Mouse (Mus musculus) kidney, embryonic 16.5 days (tissue): Measurements from ENCODE around the gene 9530003J23Rik. TPM values are rescaled to one million over a fixed set of nuclear protein-coding genes. Genes with fewer than 3 reads are reported as not detected.
"Not testable (repeated sequence)": the region's sequence is repeated elsewhere in the genome, so short reads cannot be mapped to it uniquely, and the experiment has no call there.

Experiments
- ATAC-seq: fragments of 200-750 bp; cut with Nextera tagmentation; 2 replicates; pipeline ENCODE4 v1.8.0; 2017; ENCODE audit warnings: moderate TSS enrichment; ENCODE audit not compliant: low FRiP score, low TSS enrichment
- H3K27ac ChIP-seq: fragments of 300-500 bp; sonication (generic); 2 replicates; pipeline ENCODE4 v1.5.1; 2014; ENCODE audit warnings: low read length
- H3K27me3 ChIP-seq: fragments of 300-500 bp; sonication (generic); 2 replicates; pipeline ENCODE4 v1.6.1; 2014; ENCODE audit warnings: low read length, control low read depth, mixed read lengths; ENCODE audit not compliant: insufficient read depth
- H3K36me3 ChIP-seq: fragments of 300-500 bp; sonication (generic); 2 replicates; pipeline ENCODE4 v1.6.1; 2014; ENCODE audit warnings: low read length, control low read depth, mixed read lengths; ENCODE audit not compliant: insufficient read depth
- H3K4me1 ChIP-seq: fragments of 300-500 bp; sonication (generic); 2 replicates; pipeline ENCODE4 v1.6.1; 2014; ENCODE audit warnings: low read length, control low read depth, mixed read lengths; ENCODE audit not compliant: insufficient read depth
- H3K4me2 ChIP-seq: fragments of 300-500 bp; sonication (generic); replicated peaks from 2 replicates; pipeline ENCODE4 v1.6.1; 2014; ENCODE audit warnings: low read depth, low read length
- H3K4me3 ChIP-seq: fragments of 300-500 bp; sonication (generic); 2 replicates; pipeline ENCODE4 v1.5.1; 2014; ENCODE audit warnings: mild to moderate bottlenecking, low read length
- H3K9ac ChIP-seq: fragments of 300-500 bp; sonication (generic); replicated peaks from 2 replicates; pipeline ENCODE4 v1.6.1; 2014; ENCODE audit warnings: low read length
- H3K9me3 ChIP-seq: fragments of 300-500 bp; sonication (generic); 2 replicates; pipeline ENCODE4 v1.6.1; 2016; ENCODE audit warnings: low read length, control low read depth
- WGBS: fragments of 180-500 bp; shearing (Covaris S2); extraction: QIAGEN DNeasy Blood & Tissue Kit; methylation state at CpG from one replicate; pipeline ENCODE4 v1.1.7; 2014; 5-methylcytosine and 5-hydroxymethylcytosine counted together
- polyA plus RNA-seq: library from polyadenylated mRNA; unstranded; fragments of >200 nt; fragmentation: Nextera tagmentation; extraction: Ambion mirVana; gene quantifications from 2 replicates; pipeline ENCODE4 v1.2.1, GENCODE M21; 2015

9530003J23Rik gene
- polyA plus RNA-seq = not detected in 2 replicates

DNA sequence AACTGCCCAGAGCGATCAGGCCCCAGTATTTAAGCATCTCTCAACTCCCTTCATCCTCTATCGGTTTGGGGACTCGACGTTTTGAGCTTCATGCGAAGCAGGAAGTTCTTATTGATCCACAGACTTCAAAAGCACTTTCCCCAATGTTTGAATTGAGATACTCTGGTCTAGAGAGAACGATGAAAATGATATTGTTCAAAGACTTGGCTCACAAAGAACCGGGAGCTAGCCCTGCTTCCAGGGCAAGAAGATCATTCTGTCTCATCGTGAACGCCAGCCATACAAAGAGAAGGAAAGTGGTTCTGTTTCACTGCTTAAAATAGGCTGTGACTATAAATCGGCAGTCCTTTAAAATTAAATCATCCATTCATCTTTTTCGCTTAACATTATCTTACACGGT, at the start of gene 9530003J23Rik:
Gene 9530003J23Rik (minus strand): TSS at position 101 of the 400 bp plus-strand sequence.
- no peak for ATAC-seq

DNA sequence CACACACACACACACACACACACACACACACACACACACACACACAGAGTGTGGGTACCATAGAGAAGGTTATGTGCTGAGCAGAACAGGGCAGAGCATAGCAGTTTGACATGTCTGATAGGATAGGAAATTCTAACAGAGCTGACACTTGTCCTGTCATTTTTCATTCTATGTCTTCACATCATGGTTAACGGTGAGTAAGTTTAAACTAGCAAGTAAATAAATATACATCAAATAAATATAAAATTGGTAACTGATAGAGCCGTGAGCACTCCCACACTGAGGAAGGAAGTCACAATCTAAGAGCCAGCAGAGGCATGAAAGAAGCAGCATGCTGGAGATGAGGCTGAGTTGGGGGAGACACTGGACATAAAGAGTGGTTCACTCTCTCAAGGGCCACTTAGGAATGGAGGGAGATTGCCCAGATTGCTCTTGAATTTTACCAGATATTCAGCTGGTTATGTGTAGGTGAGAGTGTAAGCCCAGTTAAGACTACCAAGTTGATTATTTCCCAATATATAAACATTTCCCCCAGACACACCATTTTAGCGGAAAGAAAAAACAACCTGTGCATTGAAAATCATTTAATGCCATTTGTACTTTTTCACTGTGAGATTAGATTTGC, 48.8 kb upstream of the 9530003J23Rik start:
- Histone ChIP-seq H3K4me3 (no peak overlapping the region), H3K36me3 (no peaks in the 10 kb centered on the region), H3K4me1 (0 out of 2 replicates have a peak, but pooled peaks cover under 1% of the 10 kb centered on the region), H3K9me3 (no peaks in the 10 kb centered on the region), H3K4me2 (no peak overlapping the region), H3K27ac (no peak overlapping the region), H3K27me3 (no peaks in the 10 kb centered on the region), H3K9ac (no peak overlapping the region)
- 71% methylated on average over 3 of the region's 3 CpGs for WGBS
- ATAC-seq = no peak

More for the DNA sequence above, at the start of gene 9530003J23Rik:
- WGBS = 86% methylated on average over 12 of the region's 12 CpGs
- no peaks in the 10 kb centered on the region for H3K27me3 ChIP-seq
- H3K27ac ChIP-seq = no peak within 1 kb of the TSS
- H3K4me1 ChIP-seq = peaks cover 3% of the 10 kb centered on the region; the same call in 1 of the 2 replicates
- H3K4me3 ChIP-seq = no peak within 1 kb of the TSS
- H3K36me3 ChIP-seq = no peaks in the 10 kb centered on the region
- no peaks in the 10 kb centered on the region for H3K9me3 ChIP-seq
- no peak within 1 kb of the TSS for H3K4me2 ChIP-seq
- H3K9ac ChIP-seq = no peak within 1 kb of the TSS

DNA sequence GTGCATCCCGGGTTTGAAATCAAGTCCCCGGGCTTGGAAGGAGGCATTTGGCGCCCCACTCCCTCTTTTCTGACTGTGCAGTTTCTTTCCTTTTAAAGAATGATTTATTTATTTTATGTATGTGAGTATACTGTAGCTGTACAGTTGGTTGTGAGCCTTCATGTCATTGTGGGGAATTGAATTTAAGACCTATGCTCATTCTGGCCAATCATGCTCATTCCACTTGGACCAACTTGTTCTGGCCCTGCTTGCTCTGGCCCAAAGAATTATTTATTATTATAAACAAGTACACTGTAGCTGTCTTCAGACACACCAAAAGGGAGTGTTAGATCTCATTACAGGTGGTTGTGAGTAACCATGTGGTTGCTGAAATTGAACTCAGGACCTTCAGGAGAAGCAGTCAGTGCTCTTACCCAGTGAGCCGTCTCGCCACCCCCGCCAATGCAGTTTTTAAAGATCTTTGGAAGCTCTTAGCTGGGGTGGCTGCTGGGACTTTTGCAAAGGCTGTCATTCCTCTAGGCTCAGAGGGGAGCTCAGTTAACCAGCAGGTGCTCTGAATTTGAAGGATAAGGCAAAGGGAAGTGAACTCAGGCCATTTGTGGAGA, 48.0 kb upstream of the 9530003J23Rik start:
- no peak overlapping the region for H3K27ac ChIP-seq
- no peaks in the 10 kb centered on the region for H3K4me1 ChIP-seq
- 93% methylated on average over 6 of the region's 6 CpGs for WGBS
- H3K27me3 ChIP-seq = no peaks in the 10 kb centered on the region
- H3K9me3 ChIP-seq = no peaks in the 10 kb centered on the region
- ATAC-seq = no peak
- H3K4me3 ChIP-seq = no peak overlapping the region
- H3K9ac ChIP-seq = no peak overlapping the region
- no peak overlapping the region for H3K4me2 ChIP-seq
- no peaks in the 10 kb centered on the region for H3K36me3 ChIP-seq

DNA sequence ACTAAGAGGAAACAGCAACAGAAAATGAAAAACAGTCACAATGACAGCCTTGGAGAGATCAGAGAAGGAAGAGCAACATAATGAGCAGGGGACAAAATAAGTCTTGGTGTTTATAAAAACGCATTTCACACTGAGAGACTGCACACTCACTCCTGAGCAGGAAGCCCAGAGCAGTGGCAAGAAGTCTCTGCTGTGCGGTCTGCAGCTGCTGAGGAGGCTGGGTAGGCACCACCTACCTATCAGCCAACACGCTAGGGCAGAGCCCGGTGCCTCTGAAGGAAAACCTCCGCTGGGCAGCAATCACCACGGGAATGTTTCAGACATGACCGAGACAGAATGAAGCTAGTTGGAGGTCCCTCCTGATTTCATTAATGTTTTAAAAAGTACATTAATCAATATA, 47.1 kb upstream of the 9530003J23Rik start:
- not testable (repeated sequence) for H3K4me2 ChIP-seq, ATAC-seq, H3K4me3 ChIP-seq, H3K27me3 ChIP-seq, H3K9me3 ChIP-seq, H3K9ac ChIP-seq, H3K4me1 ChIP-seq, H3K27ac ChIP-seq, H3K36me3 ChIP-seq
- 88% methylated on average over 3 of the region's 7 CpGs for WGBS

DNA sequence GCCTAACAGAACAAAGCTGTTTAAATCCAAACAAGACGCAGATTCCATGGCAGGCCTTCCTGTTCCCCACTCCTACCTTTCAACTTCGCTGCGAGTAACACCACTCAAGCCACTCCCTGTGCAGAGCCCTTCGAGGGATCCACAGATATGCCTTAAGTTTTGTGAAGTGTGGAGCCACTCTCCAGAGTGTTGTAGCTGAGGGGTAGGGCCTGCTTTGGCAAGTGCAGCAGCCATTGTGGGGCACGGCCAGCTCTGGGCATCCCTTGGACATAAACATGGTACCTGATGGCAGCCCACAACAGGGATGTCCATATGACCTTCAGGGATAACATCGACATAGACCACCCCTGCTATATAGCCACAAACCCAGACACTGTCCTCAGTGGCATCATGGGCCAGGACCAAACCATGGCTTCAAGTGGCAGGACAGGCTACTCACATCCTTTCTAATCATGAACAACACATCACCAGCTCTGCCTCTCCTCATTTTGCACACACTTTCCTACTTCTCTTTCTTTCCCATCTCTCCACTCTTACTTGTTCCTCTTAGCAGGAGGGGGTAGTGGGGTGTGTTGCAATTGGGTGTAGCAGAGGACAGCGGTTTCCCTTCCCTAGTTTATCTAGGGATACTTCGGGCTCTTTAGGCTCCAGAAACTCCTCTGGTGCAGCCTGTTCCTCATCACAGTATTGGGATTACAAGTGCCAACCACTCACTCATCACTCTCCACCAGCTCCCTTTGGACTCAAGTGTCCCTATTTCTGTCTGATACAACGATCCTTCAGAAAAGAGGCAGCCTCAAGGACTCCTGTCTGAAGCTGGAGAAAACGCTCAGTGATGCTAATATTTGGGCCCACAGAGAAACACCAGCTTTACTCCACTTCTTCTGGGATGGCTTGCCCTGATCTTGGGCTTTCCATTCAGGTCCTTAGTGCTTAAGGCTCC, 46.3 kb upstream of the 9530003J23Rik start:
- no peaks in the 10 kb centered on the region for H3K36me3 ChIP-seq
- no peak for ATAC-seq
- H3K27me3 ChIP-seq = no peaks in the 10 kb centered on the region
- no peak overlapping the region for H3K27ac ChIP-seq
- H3K9me3 ChIP-seq = no peaks in the 10 kb centered on the region
- 87% methylated on average over 10 of the region's 10 CpGs for WGBS
- no peak overlapping the region for H3K4me3 ChIP-seq
- H3K4me2 ChIP-seq = no peak overlapping the region
- H3K4me1 ChIP-seq = no peaks in the 10 kb centered on the region
- no peak overlapping the region for H3K9ac ChIP-seq

DNA sequence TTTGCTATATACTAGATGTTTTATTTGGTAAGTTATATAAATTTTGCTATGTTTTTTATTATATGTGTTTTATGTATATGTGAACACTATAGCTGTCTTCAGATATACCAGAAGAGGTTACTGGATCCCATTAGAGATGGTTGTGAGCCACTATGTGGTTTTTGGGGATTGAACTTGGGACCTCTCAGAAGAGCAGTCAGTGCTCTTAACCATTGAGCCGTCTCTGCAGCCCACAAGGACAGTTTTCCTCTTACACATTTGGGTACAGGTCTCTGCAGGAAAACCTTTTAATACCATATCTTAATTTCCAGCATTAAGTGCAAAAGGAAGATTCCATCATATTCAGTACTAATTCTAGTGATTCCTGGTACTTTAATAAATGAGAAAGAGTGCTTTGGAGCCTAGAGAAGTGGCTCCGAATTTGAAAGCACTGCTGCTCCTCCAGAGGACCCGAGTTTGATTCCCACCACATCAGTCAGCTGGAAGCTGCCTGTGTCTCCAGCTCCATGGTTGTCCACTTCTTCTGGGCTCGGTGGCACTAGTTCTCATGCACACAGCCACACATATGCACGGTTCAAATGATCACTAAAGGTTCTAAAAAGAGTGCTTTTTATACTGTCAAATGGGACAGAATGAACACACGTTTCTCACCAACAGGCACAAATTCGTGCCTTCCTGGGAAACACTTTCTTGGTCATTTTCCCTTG, 45.5 kb upstream of the 9530003J23Rik start:
- WGBS = 81% methylated on average over 7 of the region's 7 CpGs
- H3K27ac ChIP-seq = no peak overlapping the region
- H3K9ac ChIP-seq = no peak overlapping the region
- H3K36me3 ChIP-seq = no peaks in the 10 kb centered on the region
- no peaks in the 10 kb centered on the region for H3K9me3 ChIP-seq
- no peak for ATAC-seq
- H3K4me3 ChIP-seq = no peak overlapping the region
- no peaks in the 10 kb centered on the region for H3K4me1 ChIP-seq
- H3K27me3 ChIP-seq = no peaks in the 10 kb centered on the region
- H3K4me2 ChIP-seq = no peak overlapping the region

DNA sequence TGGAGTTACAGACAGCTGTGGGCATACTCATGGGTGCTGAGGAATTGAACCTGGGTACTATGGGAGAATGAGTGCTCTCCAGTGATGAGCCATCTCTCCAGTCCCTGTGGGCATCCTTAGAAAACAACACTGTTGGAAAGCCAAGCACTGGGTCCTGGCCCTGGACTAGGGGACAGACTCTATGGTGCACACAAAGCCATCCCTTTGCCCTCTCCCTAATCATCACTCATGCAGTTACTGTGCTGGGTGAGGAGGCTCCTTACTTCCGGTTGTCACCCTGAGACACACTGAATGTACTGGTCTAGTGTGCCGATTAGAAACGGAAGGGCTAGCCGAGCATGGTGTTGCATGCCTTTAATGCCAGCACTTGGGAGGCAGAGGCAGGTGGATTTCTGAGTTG, 44.7 kb upstream of the 9530003J23Rik start:
- not testable (repeated sequence) for H3K9me3 ChIP-seq, H3K27ac ChIP-seq, H3K27me3 ChIP-seq, H3K4me2 ChIP-seq, H3K9ac ChIP-seq, H3K36me3 ChIP-seq, H3K4me1 ChIP-seq, H3K4me3 ChIP-seq, ATAC-seq
- WGBS = 87% methylated on average over 4 of the region's 4 CpGs

DNA sequence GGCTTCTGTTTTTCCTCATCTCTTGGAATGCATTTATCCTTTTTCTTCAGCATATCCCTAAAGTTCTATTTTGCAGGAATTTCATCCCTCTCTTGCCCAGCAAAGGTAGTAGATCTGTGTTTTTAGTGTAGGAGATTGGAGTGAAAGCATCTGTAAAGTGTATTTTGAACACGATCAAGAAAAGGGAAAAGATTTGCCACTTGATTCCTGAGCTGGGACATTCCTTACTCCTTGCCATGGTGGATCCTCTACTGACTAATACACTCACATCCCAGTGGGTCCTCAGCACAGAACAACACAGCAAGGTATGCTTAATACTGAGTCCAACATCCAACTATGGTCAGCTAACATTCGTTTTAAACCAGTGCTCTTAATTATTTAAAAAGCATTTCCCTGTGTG, 44.0 kb upstream of the 9530003J23Rik start:
- H3K27ac ChIP-seq = no peak overlapping the region

DNA sequence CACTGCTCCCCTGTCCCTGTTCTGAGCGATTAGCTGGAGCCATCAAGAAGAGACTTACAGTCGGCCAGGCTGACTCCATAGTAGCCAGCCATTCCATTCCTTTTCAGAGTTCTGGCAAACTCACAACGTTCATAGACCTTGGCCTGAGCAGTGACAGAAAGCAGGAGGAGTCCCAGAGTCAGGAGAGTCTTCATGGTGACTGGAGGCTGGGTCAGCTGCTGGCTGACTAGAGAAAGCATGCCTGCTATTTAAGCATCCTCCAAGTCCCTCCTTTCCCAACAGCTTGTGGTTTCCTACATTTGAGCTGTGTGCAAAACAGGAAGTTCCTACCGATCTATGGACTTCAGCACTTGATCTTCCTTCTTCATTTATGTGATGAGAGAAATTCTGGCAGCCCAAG, 43.5 kb upstream of the 9530003J23Rik start, which contains the start of gene Lyz2:
Gene Lyz2 (minus strand): TSS at position 273 of the 400 bp plus-strand sequence.
- Histone ChIP-seq H3K27ac (no peak within 1 kb of the TSS), H3K27me3 (no peaks in the 10 kb centered on the region), H3K36me3 (no peaks in the 10 kb centered on the region), H3K4me1 (no peaks in the 10 kb centered on the region), H3K4me2 (no peak within 1 kb of the TSS), H3K9me3 (no peaks in the 10 kb centered on the region), H3K4me3 (no peak within 1 kb of the TSS), H3K9ac (no peak within 1 kb of the TSS)
- WGBS = 64% methylated on average over 4 of the region's 4 CpGs
- ATAC-seq = no peak

More for the DNA sequence above, 44.0 kb upstream of the 9530003J23Rik start:
- 76% methylated on average over 2 of the region's 2 CpGs for WGBS
- Histone ChIP-seq H3K9ac (no peak overlapping the region), H3K4me1 (no peaks in the 10 kb centered on the region), H3K27me3 (no peaks in the 10 kb centered on the region), H3K9me3 (no peaks in the 10 kb centered on the region), H3K4me2 (no peak overlapping the region), H3K36me3 (no peaks in the 10 kb centered on the region), H3K4me3 (no peak overlapping the region)
- no peak for ATAC-seq
